Mouse (Mus musculus) liver, adult (tissue): ENCODE measurements around the gene Nrarp.

ENCODE experiments used
- GATA4 ChIP-seq: IDR thresholded peaks from 2 replicates; pipeline ENCODE4 v1.6.1; 2014; ENCODE audit warnings: mild to moderate bottlenecking, low read length; ENCODE audit not compliant: insufficient replicate concordance

The Nrarp gene

DNA sequence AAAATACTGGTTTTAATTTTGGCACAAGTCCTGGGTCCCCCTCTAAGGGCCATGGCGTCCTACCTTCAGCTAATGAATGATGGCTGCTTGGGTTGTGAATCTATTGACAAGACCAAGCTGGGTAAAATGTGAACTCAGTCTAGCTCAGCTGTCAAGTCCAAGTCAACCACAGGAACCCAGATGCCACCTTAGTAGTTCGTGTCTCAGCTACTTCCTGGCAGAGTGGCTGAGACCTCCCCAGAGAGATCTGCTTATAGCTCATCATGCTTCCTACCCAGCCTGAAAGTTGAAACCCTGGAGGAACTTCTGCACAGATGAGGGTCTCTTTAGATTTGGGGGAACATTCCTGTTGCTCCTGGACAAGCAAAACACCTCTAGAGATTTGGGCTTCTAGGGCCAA, 2.8 kb downstream of the Nrarp start:
- no peak for TF ChIP-seq GATA4

DNA sequence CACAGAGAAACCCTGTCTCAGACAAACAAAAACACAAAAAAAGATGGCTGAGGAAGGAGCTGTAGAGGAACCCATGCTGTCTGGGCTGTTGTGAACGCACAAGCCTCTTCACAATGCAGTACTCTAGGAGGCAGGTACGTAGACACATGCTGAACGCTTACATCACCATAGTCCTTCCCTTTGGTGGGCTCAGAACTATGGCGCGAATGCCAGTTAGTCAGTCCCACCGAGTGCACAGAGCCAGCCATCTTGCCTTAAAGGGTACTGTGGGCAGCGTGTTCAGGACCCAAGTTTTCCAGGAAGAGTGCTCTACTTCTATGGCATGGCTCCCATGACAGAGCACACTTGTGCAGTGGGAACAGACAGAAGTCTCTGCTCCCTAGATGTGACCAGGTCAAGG, 3.9 kb downstream of the Nrarp start:
- no peak for TF ChIP-seq GATA4

DNA sequence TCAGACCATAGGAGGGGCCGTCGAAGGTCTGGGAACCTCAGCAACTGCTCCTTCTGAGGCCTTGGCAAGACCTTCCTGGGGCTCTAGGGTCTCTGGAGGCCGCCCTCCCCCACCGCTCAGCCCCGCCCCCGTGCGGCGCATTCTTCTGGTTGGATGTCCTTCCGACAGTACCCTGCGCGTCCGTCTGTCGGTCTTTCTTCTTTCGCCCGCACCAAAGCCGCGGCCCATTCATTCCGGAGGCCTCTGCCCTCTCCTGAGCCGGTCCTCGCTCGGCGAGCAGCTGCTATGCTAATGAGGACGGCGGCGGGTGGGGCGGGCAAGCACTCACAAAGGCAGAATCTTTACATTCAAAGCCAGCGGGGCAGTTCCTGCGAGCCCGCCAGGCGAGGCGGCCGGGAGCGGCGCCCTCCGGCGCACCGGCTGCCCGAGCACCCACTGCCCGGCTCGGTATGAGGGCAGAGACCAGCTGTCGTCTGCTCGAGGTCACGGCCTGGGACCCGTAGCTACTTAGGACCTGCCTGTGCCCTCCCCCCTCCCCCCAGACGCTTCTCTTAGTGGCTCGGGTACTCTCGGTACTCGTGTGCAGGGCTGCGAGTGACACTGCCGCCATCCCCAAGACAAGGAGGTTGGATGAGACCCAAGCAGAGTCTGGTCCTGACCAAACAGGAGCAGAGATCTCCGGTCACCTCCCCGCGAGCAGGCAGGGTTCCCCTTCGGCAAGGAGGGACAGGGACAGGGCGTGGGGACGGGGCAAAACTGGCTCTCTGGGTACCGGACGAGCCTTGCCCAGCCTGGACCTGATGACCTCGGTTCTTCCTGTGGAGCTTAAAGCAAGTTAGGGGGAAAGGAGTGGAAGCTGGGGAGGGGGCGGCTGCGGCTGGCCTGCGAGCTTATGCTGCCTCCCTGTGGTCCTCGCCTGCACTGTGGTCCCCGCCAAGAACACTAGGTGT, 5.3 kb downstream of the Nrarp start:
- no peak for TF ChIP-seq GATA4

GRCm38 (mm10) chr2:25186575-25186930, 6.0 kb downstream of the Nrarp start:
- TF ChIP-seq GATA4: no peak

DNA sequence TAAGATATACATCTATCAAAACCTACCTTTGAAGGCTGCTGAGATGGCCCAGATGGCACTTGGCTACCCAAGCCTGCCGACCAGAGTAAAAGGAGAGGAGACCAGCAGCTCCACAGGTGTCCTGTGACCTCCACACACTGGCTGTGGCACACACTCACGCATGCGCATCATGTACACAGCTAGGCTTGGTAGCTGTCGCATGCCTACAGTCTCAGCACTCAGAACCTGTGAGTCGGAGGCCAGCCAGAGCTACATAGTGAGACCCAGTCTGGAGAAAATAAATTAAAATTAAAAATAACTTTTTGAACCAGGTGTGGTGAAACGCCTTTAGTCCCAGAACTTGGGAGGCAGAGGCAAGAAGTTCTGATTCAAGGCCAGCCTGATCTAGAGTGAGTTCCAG, 7.3 kb downstream of the Nrarp start:
- TF ChIP-seq GATA4: no peak

DNA sequence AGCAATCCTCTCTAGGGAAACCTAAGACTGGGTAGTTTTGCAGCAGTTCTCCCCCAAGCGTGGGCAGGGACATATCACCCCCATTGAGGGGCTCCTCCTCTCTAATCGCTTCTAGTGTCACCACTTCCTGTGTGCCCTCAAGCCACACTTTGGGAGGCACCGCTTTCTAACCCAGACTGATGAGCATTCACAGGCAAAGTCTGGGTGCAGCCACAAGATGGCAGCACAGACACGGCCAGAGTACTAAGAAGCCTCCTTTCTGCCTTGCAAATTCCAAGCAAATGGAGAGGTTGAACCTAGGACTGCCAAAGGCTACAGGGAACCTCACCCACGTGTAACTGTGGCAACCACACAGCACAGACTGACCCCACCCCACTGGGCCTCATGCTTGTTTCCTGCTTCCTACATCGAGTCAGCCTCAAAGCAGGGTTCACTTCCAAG, 12.8 kb downstream of the Nrarp start:
- no peak for TF ChIP-seq GATA4

- TF ChIP-seq GATA4: no peak
These were observed 13.4 kb downstream of the Nrarp start for GRCm38 (mm10) chr2:25194006-25194405.

DNA sequence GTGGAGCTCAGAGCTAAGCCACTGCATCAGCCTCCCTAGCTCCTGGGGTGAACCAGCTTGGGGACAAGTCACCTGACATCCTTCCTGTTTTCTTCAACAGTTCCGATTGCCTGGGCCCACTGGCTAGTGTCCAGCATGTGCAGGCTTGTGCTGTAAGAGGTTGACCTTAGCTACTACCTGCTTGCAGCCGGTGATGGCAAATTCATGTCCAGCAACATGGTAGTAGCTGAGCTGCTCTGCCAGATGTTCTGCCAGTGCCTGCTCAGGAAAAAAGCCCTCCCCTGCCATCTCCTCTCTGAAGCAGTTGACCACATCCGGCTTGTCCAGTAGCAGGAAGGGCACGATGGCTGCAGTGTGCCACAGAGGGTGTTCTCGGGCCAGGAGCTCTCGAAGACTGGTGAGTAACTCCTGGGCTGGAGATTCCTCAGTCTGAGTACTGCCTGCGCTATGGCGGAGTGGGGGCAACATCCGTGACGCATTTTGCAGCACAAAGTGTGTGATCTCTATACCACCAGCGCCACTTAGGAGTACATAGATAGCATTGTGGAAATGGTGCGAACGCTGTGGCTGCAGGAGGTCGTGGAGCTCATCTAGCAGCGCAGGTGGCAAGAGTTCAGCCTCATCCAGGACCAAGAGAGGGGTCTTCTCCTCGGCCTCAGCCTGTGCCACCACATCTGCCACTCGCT, 14.1 kb downstream of the Nrarp start:
- TF ChIP-seq GATA4: no peak

DNA sequence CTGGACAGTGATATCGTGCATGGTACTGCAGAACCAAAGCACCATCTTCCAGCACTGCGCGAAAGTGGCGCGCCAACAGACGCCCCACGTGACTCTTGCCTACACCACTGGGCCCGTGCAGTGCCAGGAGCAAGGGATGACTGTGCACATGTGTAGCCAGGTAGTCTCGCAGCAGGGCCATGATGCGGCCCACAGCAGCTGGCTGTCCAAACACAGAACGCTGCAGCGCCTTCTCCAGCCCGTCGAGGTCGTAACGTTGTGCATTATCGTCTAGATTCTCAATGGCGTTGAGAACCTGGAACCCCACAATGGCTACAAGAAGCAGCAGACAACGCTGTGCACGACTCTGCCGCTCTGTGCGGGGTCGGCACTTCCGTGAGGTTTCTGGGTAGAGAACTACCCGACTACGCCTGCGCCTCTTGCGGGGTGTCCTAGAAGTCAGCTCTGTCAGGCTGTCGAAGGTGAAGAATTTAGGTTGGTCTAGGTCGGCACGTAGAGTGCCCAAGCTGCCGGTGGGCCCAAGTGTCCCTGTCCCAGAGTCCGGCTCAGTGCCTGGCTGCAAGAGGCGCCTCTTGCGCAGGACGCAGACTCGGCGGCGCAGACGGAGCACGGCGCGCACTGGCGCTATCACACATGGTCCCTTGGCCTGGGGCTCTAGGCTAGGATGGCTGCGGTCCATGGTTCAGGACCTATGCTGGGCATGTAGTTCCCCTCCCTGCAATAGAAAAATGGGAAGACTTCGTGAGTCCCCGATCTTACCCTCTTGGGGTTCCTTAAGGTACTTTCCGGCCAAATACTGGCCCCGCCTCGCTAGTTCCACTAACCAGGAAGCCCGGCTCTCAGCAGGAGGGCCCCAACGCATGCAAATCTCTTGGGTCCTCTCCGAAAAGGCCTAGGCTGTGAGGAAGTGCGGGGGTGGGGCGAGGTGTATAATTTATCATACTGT, 14.9 kb downstream of the Nrarp start:
- TF ChIP-seq GATA4: 0 out of 2 replicates have a peak, but pooled peaks have one; percentile 17

DNA sequence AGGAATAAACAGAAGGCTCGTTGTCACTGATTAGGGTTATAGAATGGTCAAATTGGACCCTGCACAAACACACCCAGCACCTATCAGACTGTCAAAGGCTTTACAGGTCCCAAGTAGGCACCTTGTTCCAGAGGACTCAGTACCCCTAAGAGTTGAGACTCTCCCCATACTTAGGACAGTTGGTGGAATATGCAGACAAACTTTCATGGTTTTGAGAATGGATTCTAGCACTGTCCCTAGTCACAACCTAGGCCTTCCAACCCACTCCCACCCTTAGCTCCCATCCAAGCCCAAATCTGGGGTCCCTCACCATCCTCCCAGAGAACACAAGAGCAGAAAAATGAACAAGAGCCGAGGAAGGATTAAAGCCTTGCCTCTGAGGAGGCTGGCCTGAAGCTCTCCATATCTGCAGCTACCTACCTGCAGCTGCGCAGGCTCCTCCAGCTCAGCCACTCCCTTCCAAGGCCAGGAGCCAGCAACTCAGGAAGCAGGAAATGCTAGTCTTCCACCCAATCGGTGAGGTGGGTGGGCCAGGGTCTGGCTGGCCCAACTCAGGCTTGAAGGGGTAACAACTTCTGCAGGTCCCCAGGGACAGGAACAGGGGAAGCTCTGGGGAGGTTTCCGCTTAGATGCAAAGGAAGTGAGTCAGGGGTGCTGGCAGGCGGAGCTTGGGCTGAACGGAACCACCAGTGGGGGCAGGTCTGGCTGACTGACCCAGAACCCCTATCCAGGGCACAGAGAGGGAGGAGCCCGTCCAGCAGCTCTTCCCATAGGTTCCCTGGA, 15.8 kb downstream of the Nrarp start, which contains the start of gene Tor4a:
Gene Tor4a (minus strand): TSS at position 715 of the 783 bp plus-strand sequence.
- no peak; the same call in 1 of the 2 replicates for TF ChIP-seq GATA4

GRCm38 (mm10) chr2:25197191-25197590, 16.6 kb downstream of the Nrarp start:
- TF ChIP-seq GATA4: no peak

GRCm38 (mm10) chr2:25197946-25198345, 17.4 kb downstream of the Nrarp start:
- no peak for TF ChIP-seq GATA4

- no peak for TF ChIP-seq GATA4
These were observed 20.1 kb downstream of the Nrarp start for GRCm38 (mm10) chr2:25200631-25201030.

DNA sequence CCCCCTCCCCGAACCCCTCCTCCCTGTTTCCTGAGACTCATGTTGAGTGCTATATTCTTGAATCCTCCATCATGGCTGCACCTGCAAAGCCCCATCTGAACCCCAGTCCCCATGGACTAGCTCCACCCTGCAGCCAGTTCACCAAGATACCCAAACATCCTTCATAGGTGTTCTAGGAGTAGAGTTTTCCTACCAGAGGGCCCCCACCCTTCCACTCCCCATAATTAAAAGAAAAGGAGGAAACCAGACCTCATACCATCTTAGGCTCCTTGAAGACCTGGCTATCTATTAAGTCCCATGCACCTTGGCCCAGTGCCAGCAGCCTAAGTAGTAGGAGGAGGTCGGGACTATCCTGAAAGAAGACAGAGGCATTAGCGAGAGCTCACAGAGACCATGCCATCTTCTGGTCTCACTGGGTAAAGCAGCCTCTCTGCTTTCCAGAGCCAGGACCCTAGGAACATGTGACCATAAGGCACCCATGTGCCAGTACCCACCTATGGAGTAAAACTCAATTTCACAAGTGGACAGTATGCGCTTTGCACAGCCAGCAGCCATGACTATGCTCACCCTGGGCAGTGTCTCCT, 23.2 kb downstream of the Nrarp start:
- no peak for TF ChIP-seq GATA4
